Mouse (Mus musculus) midbrain, embryonic 14.5 days (tissue): Measurements from ENCODE around the gene Il1r1. TPM values are rescaled to one million over a fixed set of nuclear protein-coding genes. Genes with fewer than 3 reads are reported as not detected.

Experiments used
- ATAC-seq: fragments of 200-750 bp; cut with Nextera tagmentation; 2 replicates; pipeline ENCODE4 v1.8.0; 2017; ENCODE audit warnings: moderate number of reproducible peaks, moderate library complexity; ENCODE audit not compliant: low FRiP score, low TSS enrichment
- DNase-seq: peaks from one replicate; pipeline ENCODE4 v3.0.0-alpha.2; 2015
- H3K27ac ChIP-seq: fragments of 300-500 bp; sonication (generic); replicated peaks from 2 replicates; pipeline ENCODE4 v1.5.1; 2014; ENCODE audit warnings: mild to moderate bottlenecking, low read depth, low read length, moderate library complexity
- H3K27me3 ChIP-seq: fragments of 300-500 bp; sonication (generic); 2 replicates; pipeline ENCODE4 v1.6.1; 2014; ENCODE audit warnings: low read length, control low read depth, mixed read lengths; ENCODE audit not compliant: control insufficient read depth, insufficient read depth
- H3K36me3 ChIP-seq: fragments of 300-500 bp; sonication (generic); 2 replicates; pipeline ENCODE4 v1.6.1; 2014; ENCODE audit warnings: low read length, control low read depth; ENCODE audit not compliant: control insufficient read depth, insufficient read depth
- H3K4me1 ChIP-seq: fragments of 300-500 bp; sonication (generic); 2 replicates; pipeline ENCODE4 v1.6.1; 2014; ENCODE audit warnings: mild to moderate bottlenecking, antibody characterized with exemption, low read length, control low read depth; ENCODE audit not compliant: control insufficient read depth, insufficient read depth
- H3K4me2 ChIP-seq: fragments of 300-500 bp; sonication (generic); 2 replicates; pipeline ENCODE4 v1.6.1; 2014; ENCODE audit warnings: mild to moderate bottlenecking, low read length, moderate library complexity
- H3K4me3 ChIP-seq: fragments of 300-500 bp; sonication (generic); replicated peaks from 2 replicates; pipeline ENCODE4 v1.5.1; 2014; ENCODE audit warnings: low read depth, low read length
- H3K9ac ChIP-seq: fragments of 300-500 bp; sonication (generic); replicated peaks from 2 replicates; pipeline ENCODE4 v1.6.1; 2014; ENCODE audit warnings: mild to moderate bottlenecking, low read length, moderate library complexity
- H3K9me3 ChIP-seq: fragments of 300-500 bp; sonication (generic); 2 replicates; pipeline ENCODE4 v1.6.1; 2016; ENCODE audit warnings: low read length, control low read depth, mixed read lengths; ENCODE audit not compliant: control insufficient read depth
- WGBS: fragments of 180-500 bp; shearing (Covaris S2); extraction: QIAGEN DNeasy Blood & Tissue Kit; methylation state at CpG from one replicate; pipeline ENCODE4 v1.1.7; 2014; 5-methylcytosine and 5-hydroxymethylcytosine counted together
- polyA plus RNA-seq: library from polyadenylated mRNA; unstranded; fragments of >200 nt; fragmentation: Nextera tagmentation; extraction: Ambion mirVana; gene quantifications from 2 replicates; pipeline ENCODE4 v1.2.1, GENCODE M21; 2014

The Il1r1 gene
- polyA plus RNA-seq, 1 experiment from 2014 or later, result 0.79 TPM

- WGBS, result 96% methylated on average over 2 of the region's 2 CpGs
- Histone ChIP-seq H3K9ac (no peak overlapping the region), H3K27me3 (no peaks in the 10 kb centered on the region), H3K4me3 (no peak overlapping the region), H3K4me1 (no peaks in the 10 kb centered on the region), H3K9me3 (no peaks in the 10 kb centered on the region), H3K4me2 (no peak overlapping the region), H3K27ac (no peak overlapping the region), H3K36me3 (no peaks in the 10 kb centered on the region)
- DNase-seq (no peak), ATAC-seq (no peak)
Observed at GRCm38 (mm10) chr1:40223591-40223990, 1.3 kb upstream of the Il1r1 start.

- Histone ChIP-seq H3K4me1 (no peaks in the 10 kb centered on the region), H3K9ac (no peak overlapping the region), H3K4me2 (no peak overlapping the region), H3K9me3 (no peaks in the 10 kb centered on the region), H3K27ac (no peak overlapping the region), H3K4me3 (no peak overlapping the region), H3K27me3 (no peaks in the 10 kb centered on the region), H3K36me3 (no peaks in the 10 kb centered on the region)
- ATAC-seq, result no peak
- 93% methylated on average over 2 of the region's 2 CpGs for WGBS
- no peak for DNase-seq
Observed at GRCm38 (mm10) chr1:40225580-40225979, 700 bp downstream of the Il1r1 start.

GRCm38 (mm10) chr1:40229033-40229432, 4.2 kb downstream of the Il1r1 start:
- no peak for DNase-seq
- no peaks in the 10 kb centered on the region for H3K36me3 ChIP-seq
- no peak overlapping the region for H3K27ac ChIP-seq
- no peaks in the 10 kb centered on the region for H3K9me3 ChIP-seq
- ATAC-seq, result no peak
- no peak overlapping the region for H3K9ac ChIP-seq
- H3K4me2 ChIP-seq, result no peak overlapping the region
- H3K4me3 ChIP-seq, result no peak overlapping the region
- 89% methylated on average over 3 of the region's 3 CpGs for WGBS
- H3K27me3 ChIP-seq, result no peaks in the 10 kb centered on the region
- H3K4me1 ChIP-seq, result no peaks in the 10 kb centered on the region

GRCm38 (mm10) chr1:40229771-40230280, 4.9 kb downstream of the Il1r1 start:
- H3K27me3 ChIP-seq, result no peaks in the 10 kb centered on the region
- H3K9ac ChIP-seq, result no peak overlapping the region
- no peaks in the 10 kb centered on the region for H3K36me3 ChIP-seq
- no peak overlapping the region for H3K27ac ChIP-seq
- no peaks in the 10 kb centered on the region for H3K9me3 ChIP-seq
- no peak overlapping the region for H3K4me3 ChIP-seq
- no peaks in the 10 kb centered on the region for H3K4me1 ChIP-seq
- no peak overlapping the region for H3K4me2 ChIP-seq
- DNase-seq (no peak), ATAC-seq (no peak)
- WGBS, result 95% methylated on average over 3 of the region's 3 CpGs

- Histone ChIP-seq H3K4me2 (no peak overlapping the region), H3K9ac (no peak overlapping the region), H3K4me3 (no peak overlapping the region), H3K9me3 (no peaks in the 10 kb centered on the region), H3K36me3 (no peaks in the 10 kb centered on the region), H3K27me3 (no peaks in the 10 kb centered on the region), H3K27ac (no peak overlapping the region), H3K4me1 (no peaks in the 10 kb centered on the region)
- WGBS, result 89% methylated on average over 7 of the region's 7 CpGs
- DNase-seq (no peak), ATAC-seq (no peak)
Observed at GRCm38 (mm10) chr1:40230336-40230735, 5.5 kb downstream of the Il1r1 start.

GRCm38 (mm10) chr1:40231116-40231515, 6.2 kb downstream of the Il1r1 start:
- Histone ChIP-seq H3K27ac (no peak overlapping the region), H3K9ac (no peak overlapping the region), H3K4me1 (no peaks in the 10 kb centered on the region), H3K4me2 (no peak overlapping the region), H3K9me3 (no peaks in the 10 kb centered on the region), H3K27me3 (no peaks in the 10 kb centered on the region), H3K36me3 (no peaks in the 10 kb centered on the region), H3K4me3 (no peak overlapping the region)
- no peak for DNase-seq
- WGBS, result 92% methylated on average over 3 of the region's 3 CpGs
- ATAC-seq, result no peak

GRCm38 (mm10) chr1:40233217-40233616, 8.3 kb downstream of the Il1r1 start:
- H3K9me3 ChIP-seq, result no peaks in the 10 kb centered on the region
- WGBS, result 72% methylated on average over 7 of the region's 7 CpGs
- no peak overlapping the region for H3K4me3 ChIP-seq
- H3K4me1 ChIP-seq, result no peaks in the 10 kb centered on the region
- H3K36me3 ChIP-seq, result no peaks in the 10 kb centered on the region
- DNase-seq (no peak), ATAC-seq (no peak)
- no peak overlapping the region for H3K27ac ChIP-seq
- H3K27me3 ChIP-seq, result no peaks in the 10 kb centered on the region
- H3K4me2 ChIP-seq, result no peak overlapping the region
- no peak overlapping the region for H3K9ac ChIP-seq

- no peaks in the 10 kb centered on the region for H3K27me3 ChIP-seq
- H3K27ac ChIP-seq, result no peak overlapping the region
- no peak for ATAC-seq
- no peak for DNase-seq
- no peaks in the 10 kb centered on the region for H3K36me3 ChIP-seq
- no peak overlapping the region for H3K9ac ChIP-seq
- no peaks in the 10 kb centered on the region for H3K9me3 ChIP-seq
- H3K4me3 ChIP-seq, result no peak overlapping the region
- no peak overlapping the region for H3K4me2 ChIP-seq
- H3K4me1 ChIP-seq, result no peaks in the 10 kb centered on the region
- WGBS, result 90% methylated on average over 3 of the region's 3 CpGs
Observed at GRCm38 (mm10) chr1:40233621-40234020, 8.7 kb downstream of the Il1r1 start.

GRCm38 (mm10) chr1:40235597-40236249, 10.8 kb downstream of the Il1r1 start:
- no peak for ATAC-seq

More at GRCm38 (mm10) chr1:40235597-40236249, 10.8 kb downstream of the Il1r1 start:
- Histone ChIP-seq H3K4me3 (no peak overlapping the region), H3K9ac (no peak overlapping the region), H3K9me3 (no peaks in the 10 kb centered on the region), H3K27me3 (no peaks in the 10 kb centered on the region), H3K36me3 (no peaks in the 10 kb centered on the region), H3K4me1 (no peaks in the 10 kb centered on the region), H3K4me2 (no peak overlapping the region), H3K27ac (no peak overlapping the region)
- no peak for DNase-seq
- 88% methylated on average over 5 of the region's 5 CpGs for WGBS
